In genomic region chr7:30586455-30587020, GRCm38 (mm10) we compare ENCODE assay signal across 9 mouse cellular contexts. TPM values are rescaled to one million over a fixed set of nuclear protein-coding genes. Genes with fewer than 3 reads are reported as not detected.
DNase-seq lines count a peak whose midpoint lies in the region; ATAC-seq lines count a peak whose summit lies in the region.
"Had no signal": no experiment of that assay in that cellular context is flagged by ENCODE, and none has a peak within 500 bp of the region (broad histone marks: within the 10 kb centered on the region; RNA-seq: fewer than 3 reads in every experiment).

No protein-coding gene starts in this region.

- H3K4me2 ChIP-seq in liver, embryonic 11.5 days, result peak overlapping the region; percentile 83
- no peak overlapping the region for H3K4me2 ChIP-seq in limb, embryonic 11.5 days (ENCODE audit: low read depth, severe bottlenecking)
- H3K4me2 ChIP-seq in neural tube, embryonic 14.5 days (ENCODE audit: low read depth, low read length), result peak overlapping the region; percentile 97; the same call in 1 of the 2 replicates

- H3K9me3 ChIP-seq in liver, embryonic 11.5 days (ENCODE audit: control insufficient read depth, low read length), result no peaks in the 10 kb centered on the region
- no peaks in the 10 kb centered on the region for H3K9me3 ChIP-seq in limb, embryonic 11.5 days (ENCODE audit: control insufficient read depth, low read length)
- no peaks in the 10 kb centered on the region for H3K9me3 ChIP-seq in neural tube, embryonic 14.5 days (ENCODE audit: control insufficient read depth, low read length)

- H3K27me3 ChIP-seq in liver, embryonic 11.5 days (replicated peaks; ENCODE audit: control insufficient read depth, insufficient read depth, low read length), result no peaks in the 10 kb centered on the region
- no peaks in the 10 kb centered on the region for H3K27me3 ChIP-seq in limb, embryonic 11.5 days (ENCODE audit: control insufficient read depth, insufficient read depth, low read length)
- peaks cover 3% of the 10 kb centered on the region; the same call in 1 of the 2 replicates for H3K27me3 ChIP-seq in neural tube, embryonic 14.5 days (ENCODE audit: control insufficient read depth, insufficient read depth, low read length)

- no peak overlapping the region for H3K27ac ChIP-seq in liver, embryonic 11.5 days (ENCODE audit: low read depth, low read length)
- H3K27ac ChIP-seq in limb, embryonic 11.5 days (replicated peaks; ENCODE audit: low read depth, low read length), result no peak overlapping the region
- H3K27ac ChIP-seq in neural tube, embryonic 14.5 days (ENCODE audit: low read depth, low read length), result no peak overlapping the region

- peak; percentile 42 for DNase-seq in cerebellum, adult 11 months
- no peak for DNase-seq in cerebellum, postnatal 36 days
- no peak for DNase-seq in liver, embryonic 11.5 days (ENCODE audit: low spot score)
- no peak for DNase-seq in liver
- no peak for DNase-seq in limb, embryonic 11.5 days (ENCODE audit: low spot score)
- no peak for DNase-seq in ovary, postnatal 10 days (ENCODE audit: low spot score)
- no peak for DNase-seq in left cerebral cortex, adult 11 months (ENCODE audit: low spot score)
- DNase-seq: kidney, adult 8-10 months had no signal

- WGBS in liver, embryonic 11.5 days, result 90% methylated on average over 28 of the region's 28 CpGs
- 92% methylated on average over 28 of the region's 28 CpGs for WGBS in limb, embryonic 11.5 days
- 91% methylated on average over 28 of the region's 28 CpGs for WGBS in neural tube, embryonic 14.5 days

- peaks cover 11% of the 10 kb centered on the region for H3K4me1 ChIP-seq in liver, embryonic 11.5 days (replicated peaks; ENCODE audit: control insufficient read depth, insufficient read depth, low read length)
- peaks cover 11% of the 10 kb centered on the region for H3K4me1 ChIP-seq in limb, embryonic 11.5 days (ENCODE audit: control insufficient read depth, insufficient read depth, low read length)
- H3K4me1 ChIP-seq in neural tube, embryonic 14.5 days (ENCODE audit: control insufficient read depth, insufficient read depth, low read length), result peaks cover 13% of the 10 kb centered on the region

- H3K36me3 ChIP-seq in liver, embryonic 11.5 days (ENCODE audit: control insufficient read depth, insufficient read depth, low read length), result peaks cover 36% of the 10 kb centered on the region
- peaks cover 35% of the 10 kb centered on the region for H3K36me3 ChIP-seq in limb, embryonic 11.5 days (ENCODE audit: control insufficient read depth, insufficient read depth, low read length)
- H3K36me3 ChIP-seq in neural tube, embryonic 14.5 days (ENCODE audit: control insufficient read depth, insufficient read depth, low read length), result peaks cover 50% of the 10 kb centered on the region

- H3K9ac ChIP-seq in liver, embryonic 11.5 days (ENCODE audit: low read depth, low read length), result no peak overlapping the region
- no peak overlapping the region for H3K9ac ChIP-seq in limb, embryonic 11.5 days (ENCODE audit: low read length)
- H3K9ac ChIP-seq in neural tube, embryonic 14.5 days (replicated peaks; ENCODE audit: low read depth, low read length), result no peak overlapping the region

- peak overlapping the region; percentile 96; the same call in 1 of the 2 replicates for H3K4me3 ChIP-seq in liver, embryonic 11.5 days (ENCODE audit: low read depth, low read length)
- 0 out of 2 replicates have a peak overlapping the region, but pooled peaks have one; percentile 6 for H3K4me3 ChIP-seq in limb, embryonic 11.5 days (ENCODE audit: low read depth, low read length)
- no peak overlapping the region for H3K4me3 ChIP-seq in neural tube, embryonic 14.5 days (ENCODE audit: low read depth, low read length)

- no peak for ATAC-seq in liver, embryonic 11.5 days (replicated peaks; ENCODE audit: low FRiP score)
- no peak for ATAC-seq in limb, embryonic 11.5 days (ENCODE audit: insufficient number of reproducible peaks, low FRiP score, low TSS enrichment, low read depth)
- no peak for ATAC-seq in neural tube, embryonic 14.5 days (ENCODE audit: low read depth)

RNA-seq across cellular contexts. Expression of gene Kmt2b, which starts 2.0 kb away (rescaled TPM):
- 7.4 and 11.4 TPM in 2 replicates for polyA plus RNA-seq in liver, embryonic 11.5 days (2014; fragmentation: Nextera tagmentation; extraction: Ambion mirVana)
- 11.9 and 14.1 TPM in 2 replicates for polyA plus RNA-seq in limb, embryonic 11.5 days (2014; fragmentation: Nextera tagmentation; extraction: Ambion mirVana)
- polyA plus RNA-seq in neural tube, embryonic 14.5 days (2014; fragmentation: Nextera tagmentation; extraction: Ambion mirVana), result 13.6 and 14.6 TPM in 2 replicates

RNA-seq across cellular contexts. Expression of gene Zbtb32, which starts 12.2 kb away (rescaled TPM):
- polyA plus RNA-seq in liver, embryonic 11.5 days (2014; fragmentation: Nextera tagmentation; extraction: Ambion mirVana), result 0.25 and 0.62 TPM in 2 replicates
- 0.43 TPM in 1 of 2 replicates, not detected in the other for polyA plus RNA-seq in limb, embryonic 11.5 days (2014; fragmentation: Nextera tagmentation; extraction: Ambion mirVana)
- 0.30 and 0.35 TPM in 2 replicates for polyA plus RNA-seq in neural tube, embryonic 14.5 days (2014; fragmentation: Nextera tagmentation; extraction: Ambion mirVana)

RNA-seq across cellular contexts. Expression of gene Igflr1, which starts 21.3 kb away (rescaled TPM):
- polyA plus RNA-seq in liver, embryonic 11.5 days (2014; fragmentation: Nextera tagmentation; extraction: Ambion mirVana), result 3.1 and 3.7 TPM in 2 replicates
- polyA plus RNA-seq in limb, embryonic 11.5 days (2014; fragmentation: Nextera tagmentation; extraction: Ambion mirVana), result 3.2 and 3.5 TPM in 2 replicates
- polyA plus RNA-seq in neural tube, embryonic 14.5 days (2014; fragmentation: Nextera tagmentation; extraction: Ambion mirVana), result 2.8 and 3.7 TPM in 2 replicates

RNA-seq across cellular contexts. Expression of gene Psenen, which starts 23.1 kb away (rescaled TPM):
- 85.2 and 102 TPM in 2 replicates for polyA plus RNA-seq in liver, embryonic 11.5 days (2014; fragmentation: Nextera tagmentation; extraction: Ambion mirVana)
- 105 and 123 TPM in 2 replicates for polyA plus RNA-seq in limb, embryonic 11.5 days (2014; fragmentation: Nextera tagmentation; extraction: Ambion mirVana)
- 111 and 126 TPM in 2 replicates for polyA plus RNA-seq in neural tube, embryonic 14.5 days (2014; fragmentation: Nextera tagmentation; extraction: Ambion mirVana)

RNA-seq across cellular contexts. Expression of gene Gm49396, which starts 23.4 kb away (rescaled TPM):
- polyA plus RNA-seq in liver, embryonic 11.5 days (2014; fragmentation: Nextera tagmentation; extraction: Ambion mirVana), result 6.8 and 8.0 TPM in 2 replicates
- 6.0 and 6.8 TPM in 2 replicates for polyA plus RNA-seq in limb, embryonic 11.5 days (2014; fragmentation: Nextera tagmentation; extraction: Ambion mirVana)
- 8.1 and 9.4 TPM in 2 replicates for polyA plus RNA-seq in neural tube, embryonic 14.5 days (2014; fragmentation: Nextera tagmentation; extraction: Ambion mirVana)
